Mouse (Mus musculus): ENCODE measurements around the gene Fosl1. TPM values are rescaled to one million over a fixed set of nuclear protein-coding genes. Genes with fewer than 3 reads are reported as not detected.
"Not testable (repeated sequence)": the region's sequence is repeated elsewhere in the genome, so short reads cannot be mapped to it uniquely, and the experiment has no call there.

Fosl1 gene
- polyA plus RNA-seq, 1 experiment from 2014 or later, result 0.34 TPM

- Histone ChIP-seq H3K27me3 (ENCODE audit: insufficient read depth, poor library complexity, severe bottlenecking) (no peaks in the 10 kb centered on the region), H3K9me3 (no peaks in the 10 kb centered on the region), H3K36me3 (peaks cover 57% of the 10 kb centered on the region), H3K4me3 (no peak overlapping the region; the same call in 1 of the 2 replicates), H3K27ac (no peak overlapping the region), H3K4me1 (peaks cover 37% of the 10 kb centered on the region)
- 82% methylated on average over 4 of the region's 4 CpGs for WGBS
- DNase-seq (ENCODE audit: low spot score), result no peak
Observed at GRCm38 (mm10) chr19:5492641-5493040, 45.3 kb downstream of the Fosl1 start.

GRCm38 (mm10) chr19:5493301-5493721 is 46.0 kb downstream of the Fosl1 start:
- H3K27me3 ChIP-seq (ENCODE audit: insufficient read depth, poor library complexity, severe bottlenecking); H3K9me3 ChIP-seq; H3K27ac ChIP-seq; H3K4me3 ChIP-seq; DNase-seq (ENCODE audit: low spot score): not testable (repeated sequence)
- Histone ChIP-seq H3K36me3 (peaks cover 64% of the 10 kb centered on the region), H3K4me1 (peaks cover 37% of the 10 kb centered on the region)
- whole genome bisulfite sequencing, result 77% methylated on average over 9 of the region's 9 CpGs

- Histone ChIP-seq H3K27me3 (ENCODE audit: insufficient read depth, poor library complexity, severe bottlenecking) (no peaks in the 10 kb centered on the region), H3K4me3 (no peak overlapping the region), H3K9me3 (no peaks in the 10 kb centered on the region), H3K36me3 (peaks cover 65% of the 10 kb centered on the region), H3K4me1 (peaks cover 29% of the 10 kb centered on the region), H3K27ac (no peak overlapping the region)
- WGBS, result 85% methylated on average over 3 of the region's 3 CpGs
- DNase-seq (ENCODE audit: low spot score), result no peak
Observed at GRCm38 (mm10) chr19:5494314-5494713, 47.0 kb downstream of the Fosl1 start.

GRCm38 (mm10) chr19:5495353-5496051 is 48.2 kb downstream of the Fosl1 start:
- H3K4me3 ChIP-seq, result no peak overlapping the region
- H3K4me1 ChIP-seq, result peaks cover 28% of the 10 kb centered on the region
- peaks cover 65% of the 10 kb centered on the region for H3K36me3 ChIP-seq
- H3K9me3 ChIP-seq, result no peaks in the 10 kb centered on the region
- peak overlapping the region; percentile 10; the same call in 1 of the 2 replicates for H3K27ac ChIP-seq
- no peaks in the 10 kb centered on the region for H3K27me3 ChIP-seq (ENCODE audit: insufficient read depth, poor library complexity, severe bottlenecking)
- DNase-seq (ENCODE audit: low spot score), result no peak
- WGBS, result 79% methylated on average over 12 of the region's 12 CpGs

GRCm38 (mm10) chr19:5496052-5496370 is 48.7 kb downstream of the Fosl1 start:
- Histone ChIP-seq H3K4me1 (peaks cover 28% of the 10 kb centered on the region), H3K9me3 (no peaks in the 10 kb centered on the region), H3K27ac (no peak overlapping the region), H3K27me3 (ENCODE audit: insufficient read depth, poor library complexity, severe bottlenecking) (no peaks in the 10 kb centered on the region), H3K4me3 (no peak overlapping the region), H3K36me3 (peaks cover 65% of the 10 kb centered on the region)
- no peak for DNase-seq (ENCODE audit: low spot score)
- WGBS, result 87% methylated on average over 16 of the region's 16 CpGs

GRCm38 (mm10) chr19:5500330-5500875 is 53.1 kb downstream of the Fosl1 start:
- peaks cover 38% of the 10 kb centered on the region for H3K36me3 ChIP-seq
- no peaks in the 10 kb centered on the region for H3K27me3 ChIP-seq (ENCODE audit: insufficient read depth, poor library complexity, severe bottlenecking)
- WGBS, result 85% methylated on average over 2 of the region's 2 CpGs

GRCm38 (mm10) chr19:5503687-5504086 is 56.3 kb downstream of the Fosl1 start, which contains the start of gene 1700020D05Rik:
Gene 1700020D05Rik, minus strand, starts transcription at chr19:5503787.
- H3K4me3 ChIP-seq, result no peak within 1 kb of the TSS
- 57% methylated on average over 14 of the region's 17 CpGs for WGBS

More at GRCm38 (mm10) chr19:5500330-5500875, 53.1 kb downstream of the Fosl1 start:
- Histone ChIP-seq H3K27ac (no peak overlapping the region), H3K4me3 (no peak overlapping the region), H3K9me3 (no peaks in the 10 kb centered on the region), H3K4me1 (peaks cover 13% of the 10 kb centered on the region; the same call in 1 of the 2 replicates)
- no peak for DNase-seq (ENCODE audit: low spot score)

More at GRCm38 (mm10) chr19:5503687-5504086, 56.3 kb downstream of the Fosl1 start, which contains the start of gene 1700020D05Rik:
- Histone ChIP-seq H3K9me3 (no peaks in the 10 kb centered on the region), H3K27me3 (ENCODE audit: insufficient read depth, poor library complexity, severe bottlenecking) (no peaks in the 10 kb centered on the region), H3K4me1 (0 out of 2 replicates have a peak, but pooled peaks cover 6% of the 10 kb centered on the region), H3K27ac (no peak within 1 kb of the TSS), H3K36me3 (peaks cover 7% of the 10 kb centered on the region; the same call in 1 of the 2 replicates)
- DNase-seq (ENCODE audit: low spot score), result no peak

Other genes with a start within 250 kb of the Fosl1 start
- gene Pacs1, start 174.4 kb upstream of the Fosl1 start, polyA plus RNA-seq (2016; fragmentation: Nextera tagmentation; extraction: Ambion mirVana), result 23.1 and 23.4 TPM in 2 replicates
- 261 and 313 TPM in 2 replicates for gene Sf3b2, start 152.1 kb upstream of the Fosl1 start, polyA plus RNA-seq (2016; fragmentation: Nextera tagmentation; extraction: Ambion mirVana)
- gene Gal3st3, start 149.2 kb upstream of the Fosl1 start, polyA plus RNA-seq (2016; fragmentation: Nextera tagmentation; extraction: Ambion mirVana), result 2.8 and 4.5 TPM in 2 replicates
- gene Catsper1, start 111.8 kb upstream of the Fosl1 start, polyA plus RNA-seq (2016; fragmentation: Nextera tagmentation; extraction: Ambion mirVana), result not detected in 2 replicates
- gene Cst6, start 98.0 kb upstream of the Fosl1 start, polyA plus RNA-seq (2016; fragmentation: Nextera tagmentation; extraction: Ambion mirVana), result 0.23 TPM in 1 of 2 replicates, not detected in the other
- 58.0 and 72.6 TPM in 2 replicates for gene Eif1ad, start 80.8 kb upstream of the Fosl1 start, polyA plus RNA-seq (2016; fragmentation: Nextera tagmentation; extraction: Ambion mirVana)
- gene Banf1, start 80.4 kb upstream of the Fosl1 start, polyA plus RNA-seq (2016; fragmentation: Nextera tagmentation; extraction: Ambion mirVana), result 533 and 575 TPM in 2 replicates
- gene Sart1, start 58.8 kb upstream of the Fosl1 start, polyA plus RNA-seq (2016; fragmentation: Nextera tagmentation; extraction: Ambion mirVana), result 52.7 and 88.8 TPM in 2 replicates
- gene Tsga10ip, start 45.0 kb upstream of the Fosl1 start, polyA plus RNA-seq (2016; fragmentation: Nextera tagmentation; extraction: Ambion mirVana), result 1.2 and 1.8 TPM in 2 replicates
- 173 and 209 TPM in 2 replicates for gene Drap1, start 22.6 kb upstream of the Fosl1 start, polyA plus RNA-seq (2016; fragmentation: Nextera tagmentation; extraction: Ambion mirVana)
- gene AI837181, start 22.4 kb upstream of the Fosl1 start, polyA plus RNA-seq (2016; fragmentation: Nextera tagmentation; extraction: Ambion mirVana), result 39.3 and 49.1 TPM in 2 replicates
- 8.3 and 11.6 TPM in 2 replicates for gene Ccdc85b, start 10.3 kb downstream of the Fosl1 start, polyA plus RNA-seq (2016; fragmentation: Nextera tagmentation; extraction: Ambion mirVana)
- gene Fibp, start 13.1 kb downstream of the Fosl1 start, polyA plus RNA-seq (2016; fragmentation: Nextera tagmentation; extraction: Ambion mirVana), result 79.5 and 87.9 TPM in 2 replicates
- gene Ctsw, start 21.0 kb downstream of the Fosl1 start, polyA plus RNA-seq (2016; fragmentation: Nextera tagmentation; extraction: Ambion mirVana), result 0.85 and 1.1 TPM in 2 replicates
- gene Efemp2, start 26.4 kb downstream of the Fosl1 start, polyA plus RNA-seq (2016; fragmentation: Nextera tagmentation; extraction: Ambion mirVana), result 62.7 and 92.3 TPM in 2 replicates
- gene Mus81, start 40.9 kb downstream of the Fosl1 start, polyA plus RNA-seq (2016; fragmentation: Nextera tagmentation; extraction: Ambion mirVana), result 41.7 and 44.7 TPM in 2 replicates
- 2,322 and 2,829 TPM in 2 replicates for gene Cfl1, start 42.9 kb downstream of the Fosl1 start, polyA plus RNA-seq (2016; fragmentation: Nextera tagmentation; extraction: Ambion mirVana)
- gene 1700020D05Rik, start 56.2 kb downstream of the Fosl1 start, polyA plus RNA-seq (2016; fragmentation: Nextera tagmentation; extraction: Ambion mirVana), result 0.14 and 0.25 TPM in 2 replicates
- gene Snx32, start 63.0 kb downstream of the Fosl1 start, polyA plus RNA-seq (2016; fragmentation: Nextera tagmentation; extraction: Ambion mirVana), result 10.6 and 15.6 TPM in 2 replicates
- 0.35 TPM in 1 of 2 replicates, not detected in the other for gene Ovol1, start 113.1 kb downstream of the Fosl1 start, polyA plus RNA-seq (2016; fragmentation: Nextera tagmentation; extraction: Ambion mirVana)
- 2.2 and 2.7 TPM in 2 replicates for gene Ap5b1, start 120.5 kb downstream of the Fosl1 start, polyA plus RNA-seq (2016; fragmentation: Nextera tagmentation; extraction: Ambion mirVana)
- gene Rnaseh2c, start 154.3 kb downstream of the Fosl1 start, polyA plus RNA-seq (2016; fragmentation: Nextera tagmentation; extraction: Ambion mirVana), result 113 and 142 TPM in 2 replicates
- 33.2 and 35.4 TPM in 2 replicates for gene Kat5, start 162.7 kb downstream of the Fosl1 start, polyA plus RNA-seq (2016; fragmentation: Nextera tagmentation; extraction: Ambion mirVana)
- gene Rela, start 189.9 kb downstream of the Fosl1 start, polyA plus RNA-seq (2016; fragmentation: Nextera tagmentation; extraction: Ambion mirVana), result 36.8 and 38.1 TPM in 2 replicates
- 24.7 and 28.9 TPM in 2 replicates for gene Sipa1, start 216.2 kb downstream of the Fosl1 start, polyA plus RNA-seq (2016; fragmentation: Nextera tagmentation; extraction: Ambion mirVana)
- gene Map3k11, start 241.2 kb downstream of the Fosl1 start, polyA plus RNA-seq (2016; fragmentation: Nextera tagmentation; extraction: Ambion mirVana), result 33.6 and 36.0 TPM in 2 replicates
- gene Pcnx3, start 241.4 kb downstream of the Fosl1 start, polyA plus RNA-seq (2016; fragmentation: Nextera tagmentation; extraction: Ambion mirVana), result 20.1 and 26.3 TPM in 2 replicates